Mouse (Mus musculus) colon, adult 2 months (tissue): ENCODE data around the gene Phyhd1. TPM values are rescaled to one million over a fixed set of nuclear protein-coding genes. Genes with fewer than 3 reads are reported as not detected.

Experiments used
- polyA plus RNA-seq: library from polyadenylated mRNA; depleted of rRNA; stranded (reverse); fragments of >200 nt; gene quantifications from 2 replicates; pipeline ENCODE4 v1.2.3, GENCODE M21; 2012; rRNA removed

Gene Phyhd1
- polyA plus RNA-seq, result 6.3 and 8.7 TPM in 2 replicates

DNA sequence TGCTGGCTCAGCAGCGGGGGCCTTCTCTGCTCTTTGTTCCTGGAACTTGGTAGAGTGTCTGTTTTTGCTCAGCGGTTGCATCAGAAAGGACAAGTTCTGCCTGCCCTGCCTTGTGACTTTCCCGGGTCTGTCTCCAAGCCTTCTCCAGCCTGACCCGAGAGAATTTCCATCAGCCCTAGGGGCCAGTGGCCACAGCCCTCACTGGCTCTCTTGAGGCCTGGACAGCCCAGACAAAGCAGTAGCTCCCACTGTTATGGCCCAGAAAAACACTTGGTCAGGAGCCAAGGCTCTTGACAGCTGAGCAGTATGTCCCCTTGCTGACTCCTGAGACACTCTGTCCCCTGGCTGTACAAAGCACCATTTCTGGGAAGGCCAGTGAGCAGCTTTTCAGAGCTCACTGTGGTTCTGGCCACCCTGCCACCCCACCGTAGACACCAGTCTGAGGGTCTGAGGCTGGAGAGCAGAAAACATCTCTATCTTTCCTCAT, at the start of gene Phyhd1:
Phyhd1 (plus strand) TSS at position 437 of the 487 bp plus-strand sequence.

GRCm38 (mm10) chr2:30237199-30237880, 28.7 kb upstream of the Phyhd1 start, which contains the start of gene Lrrc8a:
Lrrc8a (plus strand) TSS chr2:30237715.

GRCm38 (mm10) chr2:30240267-30240666, 25.7 kb upstream of the Phyhd1 start, which contains the start of gene Gm28035:
Gm28035 (plus strand) TSS chr2:30240567.

DNA sequence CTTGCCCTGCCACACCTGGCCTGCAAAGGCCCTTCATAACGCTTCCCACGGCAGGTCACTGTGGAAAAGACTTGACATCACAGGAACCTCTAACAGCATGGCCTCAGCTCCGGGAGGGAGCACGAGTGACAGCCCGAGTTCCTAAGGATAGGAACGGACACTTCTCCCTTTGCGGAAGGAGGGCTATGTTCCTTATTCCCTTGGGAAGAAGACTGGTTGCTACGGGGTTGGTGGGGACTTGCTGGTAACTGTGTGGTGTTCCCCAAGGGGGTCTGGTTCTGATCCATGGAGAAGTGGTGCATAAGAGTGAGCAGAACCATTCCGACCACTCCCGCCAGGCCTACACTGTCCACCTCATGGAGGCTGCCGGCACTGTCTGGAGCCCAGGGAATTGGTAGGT, 14.7 kb downstream of the Phyhd1 start, which contains the start of gene Gm28038:
Gm28038 (plus strand) TSS at position 301 of the 400 bp plus-strand sequence.

DNA sequence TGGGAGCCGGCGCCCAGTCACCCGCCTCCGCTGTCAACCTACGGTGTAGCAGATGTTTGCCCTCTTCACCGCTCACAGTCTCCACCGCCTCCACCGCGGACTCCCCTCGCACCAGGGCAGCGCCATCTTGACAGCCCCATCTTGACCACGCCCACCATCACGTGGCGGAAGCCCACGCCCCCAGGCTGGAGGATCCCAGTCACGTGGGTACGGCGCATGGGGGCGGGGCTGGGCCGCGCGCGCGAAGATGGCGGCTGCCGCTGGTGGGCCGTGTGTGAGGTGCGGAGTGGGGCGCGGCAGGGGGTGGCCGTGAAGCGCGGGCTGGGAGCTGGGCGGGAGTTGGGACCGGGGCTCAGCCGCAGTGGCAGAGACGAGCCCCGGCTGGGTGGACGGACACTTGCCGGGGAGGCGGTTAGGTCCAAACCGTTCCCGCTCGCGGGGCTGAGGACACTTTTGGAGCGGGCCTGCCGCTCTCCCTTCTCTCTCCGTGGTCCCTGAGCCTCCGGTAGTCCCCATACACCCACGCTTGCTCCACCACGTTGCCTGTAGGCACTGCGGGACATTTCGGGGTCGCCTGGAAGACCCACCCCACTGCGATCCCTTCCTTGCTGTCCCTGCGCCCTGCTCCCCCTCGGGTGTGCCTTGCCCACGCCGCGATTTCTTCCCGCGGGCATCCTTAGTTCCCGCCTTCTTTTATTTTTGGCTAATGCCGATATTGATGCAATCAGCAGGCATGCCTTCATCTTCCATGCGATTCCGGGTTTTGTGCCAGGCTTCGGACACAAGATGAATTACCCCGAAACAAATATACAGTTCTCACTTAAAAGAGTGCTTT, 20.4 kb downstream of the Phyhd1 start, which contains the start of the genes Dolk and Nup188:
Dolk (minus strand) TSS at position 143 of the 835 bp plus-strand sequence.
Nup188 (plus strand) TSS at position 206 of the 835 bp plus-strand sequence.

Other genes with a start within 250 kb of the Phyhd1 start
- 18.5 and 22.8 TPM in 2 replicates for gene Wdr34, start 217.3 kb upstream of the Phyhd1 start, polyA plus RNA-seq
- 46.7 and 50.3 TPM in 2 replicates for gene Set, start 208.8 kb upstream of the Phyhd1 start, polyA plus RNA-seq
- gene Pkn3, start 188.5 kb upstream of the Phyhd1 start, polyA plus RNA-seq, result 14.7 and 16.2 TPM in 2 replicates
- gene Zdhhc12, start 172.6 kb upstream of the Phyhd1 start, polyA plus RNA-seq, result 85.4 and 112 TPM in 2 replicates
- gene Zer1, start 141.6 kb upstream of the Phyhd1 start, polyA plus RNA-seq, result 45.7 and 48.3 TPM in 2 replicates
- gene Tbc1d13, start 132.5 kb upstream of the Phyhd1 start, polyA plus RNA-seq, result 75.8 and 91.2 TPM in 2 replicates
- 83.8 and 112 TPM in 2 replicates for gene Endog, start 94.7 kb upstream of the Phyhd1 start, polyA plus RNA-seq
- 25.0 and 27.7 TPM in 2 replicates for gene Spout1, start 87.7 kb upstream of the Phyhd1 start, polyA plus RNA-seq
- gene Kyat1, start 60.4 kb upstream of the Phyhd1 start, polyA plus RNA-seq, result 48.9 and 55.1 TPM in 2 replicates
- gene Lrrc8a, start 28.5 kb upstream of the Phyhd1 start, polyA plus RNA-seq, result 38.6 and 42.1 TPM in 2 replicates
- 11.1 and 11.5 TPM in 2 replicates for gene Gm28035, start 25.6 kb upstream of the Phyhd1 start, polyA plus RNA-seq
- not detected in 2 replicates for gene Gm28038, start 14.8 kb downstream of the Phyhd1 start, polyA plus RNA-seq
- 15.6 and 20.9 TPM in 2 replicates for gene Dolk, start 20.1 kb downstream of the Phyhd1 start, polyA plus RNA-seq
- gene Nup188, start 20.2 kb downstream of the Phyhd1 start, polyA plus RNA-seq, result 28.8 and 31.0 TPM in 2 replicates
- 246 and 269 TPM in 2 replicates for gene Sh3glb2, start 93.1 kb downstream of the Phyhd1 start, polyA plus RNA-seq
- gene Miga2, start 98.0 kb downstream of the Phyhd1 start, polyA plus RNA-seq, result 34.0 and 36.3 TPM in 2 replicates
- gene Dolpp1, start 126.1 kb downstream of the Phyhd1 start, polyA plus RNA-seq, result 97.8 and 171 TPM in 2 replicates
- gene Crat, start 149.6 kb downstream of the Phyhd1 start, polyA plus RNA-seq, result 87.6 and 104 TPM in 2 replicates
- gene Ptpa, start 149.8 kb downstream of the Phyhd1 start, polyA plus RNA-seq, result 118 and 128 TPM in 2 replicates
- 12.4 and 14.7 TPM in 2 replicates for gene Ier5l, start 208.0 kb downstream of the Phyhd1 start, polyA plus RNA-seq